ENCODE assay signal across 9 mouse cellular contexts in the genomic region with DNA sequence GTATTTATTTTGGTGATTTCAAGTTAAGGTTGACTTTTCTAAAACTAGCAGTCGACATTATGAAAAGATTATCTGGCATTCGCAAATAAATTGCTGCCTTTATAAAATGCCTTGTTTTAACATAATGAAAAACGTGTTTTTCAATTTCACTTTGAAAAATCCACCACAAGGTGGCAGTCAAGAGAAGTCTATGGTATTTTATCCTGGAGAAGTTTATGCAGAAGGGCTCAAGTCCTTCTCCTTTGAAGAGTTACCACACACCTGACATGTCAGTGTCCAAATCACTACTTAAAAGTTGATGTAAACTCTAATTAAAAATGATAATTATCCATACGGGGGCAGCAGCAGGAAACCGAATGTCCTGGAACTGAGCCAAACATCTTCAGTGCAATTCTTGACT.
DNase-seq lines count a peak whose midpoint lies in the region; ATAC-seq and TF ChIP-seq lines count a peak whose summit lies in the region.
"Had no signal": no experiment of that assay in that cellular context is flagged by ENCODE, and none has a peak within 500 bp of the region (broad histone marks: within the 10 kb centered on the region; RNA-seq: fewer than 3 reads in every experiment).

No protein-coding gene starts in this region.

- no peak overlapping the region for H3K4me3 ChIP-seq in gastrocnemius, adult 2 months
- no peak overlapping the region for H3K4me3 ChIP-seq in midbrain, embryonic 11.5 days (ENCODE audit: low read depth, low read length)
- H3K4me3 ChIP-seq in midbrain, embryonic 13.5 days (replicated peaks), result no peak overlapping the region
- H3K4me3 ChIP-seq in embryonic facial prominence, embryonic 14.5 days (ENCODE audit: low read depth, low read length), result no peak overlapping the region
- no peak overlapping the region for H3K4me3 ChIP-seq in midbrain, postnatal 0 days (ENCODE audit: low read depth, low read length)
- H3K4me3 ChIP-seq: megakaryocyte, embryonic 14.5 days had no signal

- intact Hi-C loops in gastrocnemius, adult 2 months (cut with DNase I), result no loop called here

- no peak overlapping the region for H3K4me2 ChIP-seq in midbrain, embryonic 11.5 days
- H3K4me2 ChIP-seq in midbrain, embryonic 13.5 days (replicated peaks), result no peak overlapping the region
- no peak overlapping the region for H3K4me2 ChIP-seq in embryonic facial prominence, embryonic 14.5 days (ENCODE audit: low read depth, low read length)
- H3K4me2 ChIP-seq in midbrain, postnatal 0 days (ENCODE audit: low read depth, low read length, poor library complexity, severe bottlenecking), result no peak overlapping the region

- H3K9ac ChIP-seq in midbrain, embryonic 11.5 days (ENCODE audit: low read length), result no peak overlapping the region
- no peak overlapping the region for H3K9ac ChIP-seq in midbrain, embryonic 13.5 days (replicated peaks)
- no peak overlapping the region for H3K9ac ChIP-seq in embryonic facial prominence, embryonic 14.5 days (ENCODE audit: low read depth, low read length)
- H3K9ac ChIP-seq in midbrain, postnatal 0 days (replicated peaks; ENCODE audit: low read length, poor library complexity, severe bottlenecking), result no peak overlapping the region

- H3K9me3 ChIP-seq in midbrain, embryonic 11.5 days (ENCODE audit: control insufficient read depth, low read length), result no peaks in the 10 kb centered on the region
- no peaks in the 10 kb centered on the region for H3K9me3 ChIP-seq in midbrain, embryonic 13.5 days
- no peaks in the 10 kb centered on the region for H3K9me3 ChIP-seq in embryonic facial prominence, embryonic 14.5 days (ENCODE audit: control insufficient read depth, low read length)
- no peaks in the 10 kb centered on the region for H3K9me3 ChIP-seq in midbrain, postnatal 0 days (ENCODE audit: low read length)
- H3K9me3 ChIP-seq: megakaryocyte, embryonic 14.5 days had no signal

- TF ChIP-seq CTCF in gastrocnemius, adult 2 months (IDR thresholded peaks at IDR 0.05), result peak; percentile 60
- peak; percentile 81 for TF ChIP-seq CTCF in midbrain, postnatal 0 days (IDR thresholded peaks at IDR 0.05)

- H3K27ac ChIP-seq in gastrocnemius, adult 2 months, result no peak overlapping the region
- H3K27ac ChIP-seq in midbrain, embryonic 11.5 days (ENCODE audit: low read depth, low read length), result no peak overlapping the region
- no peak overlapping the region for H3K27ac ChIP-seq in midbrain, embryonic 13.5 days
- H3K27ac ChIP-seq in embryonic facial prominence, embryonic 14.5 days (replicated peaks; ENCODE audit: low read depth, low read length), result no peak overlapping the region
- H3K27ac ChIP-seq in midbrain, postnatal 0 days (ENCODE audit: low read depth, low read length), result no peak overlapping the region

- H3K36me3 ChIP-seq in midbrain, embryonic 11.5 days (ENCODE audit: control insufficient read depth, insufficient read depth, low read length), result no peaks in the 10 kb centered on the region
- no peaks in the 10 kb centered on the region for H3K36me3 ChIP-seq in midbrain, embryonic 13.5 days
- no peaks in the 10 kb centered on the region for H3K36me3 ChIP-seq in embryonic facial prominence, embryonic 14.5 days (ENCODE audit: control insufficient read depth, insufficient read depth, low read length)
- no peaks in the 10 kb centered on the region for H3K36me3 ChIP-seq in midbrain, postnatal 0 days (ENCODE audit: insufficient read depth, low read length)

- peak; percentile 48; the same call in 1 of the 2 replicates for ATAC-seq in midbrain, embryonic 11.5 days (ENCODE audit: low FRiP score)
- no peak for ATAC-seq in midbrain, embryonic 13.5 days
- ATAC-seq in embryonic facial prominence, embryonic 14.5 days (ENCODE audit: low read depth), result no peak
- ATAC-seq in midbrain, postnatal 0 days (ENCODE audit: low FRiP score), result no peak

- WGBS in midbrain, embryonic 11.5 days, result 17% methylated on average over 5 of the region's 5 CpGs
- whole genome bisulfite sequencing in midbrain, embryonic 13.5 days, result 10% methylated on average over 5 of the region's 5 CpGs
- 12% methylated on average over 5 of the region's 5 CpGs for WGBS in embryonic facial prominence, embryonic 14.5 days
- WGBS in midbrain, postnatal 0 days, result 12% methylated on average over 5 of the region's 5 CpGs

- H3K4me1 ChIP-seq in midbrain, embryonic 11.5 days (ENCODE audit: control insufficient read depth, insufficient read depth, low read length), result no peaks in the 10 kb centered on the region
- H3K4me1 ChIP-seq in midbrain, embryonic 13.5 days (replicated peaks), result no peaks in the 10 kb centered on the region
- H3K4me1 ChIP-seq in embryonic facial prominence, embryonic 14.5 days (ENCODE audit: control insufficient read depth, insufficient read depth, low read length), result no peaks in the 10 kb centered on the region
- H3K4me1 ChIP-seq in midbrain, postnatal 0 days (ENCODE audit: insufficient read depth, low read length), result no peaks in the 10 kb centered on the region
- H3K4me1 ChIP-seq: megakaryocyte, embryonic 14.5 days had no signal

- H3K27me3 ChIP-seq in midbrain, embryonic 11.5 days (ENCODE audit: control insufficient read depth, insufficient read depth, low read length), result no peaks in the 10 kb centered on the region
- no peaks in the 10 kb centered on the region for H3K27me3 ChIP-seq in midbrain, embryonic 13.5 days
- H3K27me3 ChIP-seq in embryonic facial prominence, embryonic 14.5 days (replicated peaks; ENCODE audit: control insufficient read depth, insufficient read depth, low read length), result no peaks in the 10 kb centered on the region
- no peaks in the 10 kb centered on the region for H3K27me3 ChIP-seq in midbrain, postnatal 0 days (ENCODE audit: insufficient read depth, low read length)
- H3K27me3 ChIP-seq: megakaryocyte, embryonic 14.5 days had no signal

- DNase-seq in gastrocnemius, adult 2 months, result no peak
- no peak for DNase-seq in gastrocnemius, postnatal 4 days (ENCODE audit: low spot score in 2 of 2)
- peak; percentile 90 for DNase-seq in midbrain, embryonic 11.5 days (ENCODE audit: low spot score, missing footprints)
- DNase-seq in embryonic facial prominence, embryonic 14.5 days (ENCODE audit: low spot score), result peak; percentile 56
- peak; percentile 79 for DNase-seq in midbrain, postnatal 0 days (ENCODE audit: low spot score)
- no peak for DNase-seq in natural killer cell, adult 2 months (ENCODE audit: low spot score in 2 of 2)
- no peak for DNase-seq in ovary, postnatal 10 days (ENCODE audit: low spot score)

Comparison
In these comparisons a context has a peak if more than half of its experiments do, and no peak if none do; other contexts are left out.
1. DNase-seq: peak in midbrain, embryonic 11.5 days (single experiment), embryonic facial prominence, embryonic 14.5 days (single experiment) and midbrain, postnatal 0 days (single experiment); none in gastrocnemius, adult 2 months (single experiment), gastrocnemius, postnatal 4 days (0 of 2), natural killer cell, adult 2 months (0 of 2) and ovary, postnatal 10 days (single experiment).